Mouse (Mus musculus) forebrain, embryonic 13.5 days (tissue): ENCODE data around the gene Adamts6. TPM values are rescaled to one million over a fixed set of nuclear protein-coding genes. Genes with fewer than 3 reads are reported as not detected.

Experiments
- ATAC-seq: fragments of 200-750 bp; cut with Nextera tagmentation; 2 replicates; pipeline ENCODE4 v1.8.0; 2017
- H3K27ac ChIP-seq: fragments of 300-500 bp; sonication (generic); 2 replicates; pipeline ENCODE4 v1.5.1; 2015; ENCODE audit warnings: inconsistent platforms, mild to moderate bottlenecking, moderate library complexity
- H3K27me3 ChIP-seq: fragments of 300-500 bp; sonication (generic); 2 replicates; pipeline ENCODE4 v1.6.1; 2015; ENCODE audit warnings: mild to moderate bottlenecking, inconsistent platforms
- H3K36me3 ChIP-seq: fragments of 300-500 bp; sonication (generic); 2 replicates; pipeline ENCODE4 v1.6.1; 2015; ENCODE audit warnings: mild to moderate bottlenecking, inconsistent platforms; ENCODE audit not compliant: poor library complexity, severe bottlenecking
- H3K4me1 ChIP-seq: fragments of 300-500 bp; sonication (generic); 2 replicates; pipeline ENCODE4 v1.6.1; 2015; ENCODE audit warnings: inconsistent platforms
- H3K4me2 ChIP-seq: fragments of 300-500 bp; sonication (generic); 2 replicates; pipeline ENCODE4 v1.6.1; 2015; ENCODE audit warnings: inconsistent platforms, mild to moderate bottlenecking, moderate library complexity
- H3K4me3 ChIP-seq: fragments of 300-500 bp; sonication (generic); 2 replicates; pipeline ENCODE4 v1.5.1; 2015; ENCODE audit warnings: mild to moderate bottlenecking, inconsistent platforms
- H3K9ac ChIP-seq: fragments of 300-500 bp; sonication (generic); 2 replicates; pipeline ENCODE4 v1.6.1; 2015; ENCODE audit warnings: mild to moderate bottlenecking, inconsistent platforms
- H3K9me3 ChIP-seq: fragments of 300-500 bp; sonication (generic); replicated peaks from 2 replicates; pipeline ENCODE4 v1.6.1; 2016; ENCODE audit warnings: inconsistent platforms
- WGBS: fragments of 180-500 bp; shearing (Covaris S2); methylation state at CpG from one replicate; pipeline ENCODE4 v1.1.7; 2015; 5-methylcytosine and 5-hydroxymethylcytosine counted together
- polyA plus RNA-seq: library from polyadenylated mRNA; unstranded; fragments of >200 nt; fragmentation: Nextera tagmentation; extraction: Ambion mirVana; gene quantifications from 2 replicates; pipeline ENCODE4 v1.2.1, GENCODE M21; 2015

Adamts6 gene
- polyA plus RNA-seq = 2.2 and 2.8 TPM in 2 replicates

DNA sequence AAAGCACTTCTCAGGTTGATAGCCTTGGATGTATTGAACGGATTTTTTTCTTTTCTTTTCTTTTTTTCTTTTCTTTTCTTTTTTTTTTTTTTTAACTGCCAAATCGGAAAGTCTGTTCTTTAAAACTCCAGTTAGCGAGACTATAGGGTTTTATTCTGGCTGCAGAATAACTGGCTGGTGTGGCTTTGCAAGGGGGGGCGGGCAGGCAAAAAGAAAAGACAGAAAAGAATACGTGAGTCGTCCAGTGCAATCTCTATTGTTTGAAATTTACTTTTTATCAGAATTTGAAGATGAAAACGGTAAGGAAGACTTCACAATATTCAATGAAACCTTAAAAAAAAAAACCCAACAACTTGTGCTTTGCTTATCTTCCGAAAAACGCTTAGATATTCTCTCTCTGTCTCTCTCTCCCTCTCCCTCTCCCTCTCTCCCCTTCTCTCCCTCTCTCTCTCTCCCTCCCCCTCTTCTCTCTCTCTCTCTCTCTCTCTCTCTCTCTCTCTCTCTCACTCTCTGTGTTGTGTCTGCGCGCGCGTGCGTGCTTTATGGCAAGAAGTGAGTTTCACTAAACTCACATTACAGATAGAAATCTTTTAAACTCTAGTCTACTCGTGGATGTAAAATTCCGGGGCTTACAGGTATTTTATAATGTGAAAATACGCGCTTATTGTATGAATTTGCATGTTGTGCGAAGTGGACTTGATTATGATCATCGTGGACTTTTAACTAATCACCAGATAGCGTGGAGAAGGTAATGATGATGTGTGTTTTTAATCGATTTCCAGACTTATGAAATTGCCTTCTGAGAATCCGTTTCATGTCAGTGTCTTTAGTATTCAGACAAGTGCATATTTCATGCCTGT, at the start of gene Adamts6:
TSS of gene Adamts6 (plus strand) at position 470 of the 860 bp plus-strand sequence.
- no peaks in the 10 kb centered on the region for H3K36me3 ChIP-seq
- H3K27me3 ChIP-seq = no peaks in the 10 kb centered on the region
- H3K27ac ChIP-seq = peak within 1 kb of the TSS; percentile 69
- peaks cover 15% of the 10 kb centered on the region for H3K4me1 ChIP-seq
- H3K9me3 ChIP-seq = no peaks in the 10 kb centered on the region
- peak within 1 kb of the TSS; percentile 58 for H3K4me2 ChIP-seq
- no peak for ATAC-seq
- peak within 1 kb of the TSS; percentile 45 for H3K4me3 ChIP-seq
- peak within 1 kb of the TSS; percentile 58 for H3K9ac ChIP-seq
- under 1% methylated on average over 23 of the region's 23 CpGs for WGBS

DNA sequence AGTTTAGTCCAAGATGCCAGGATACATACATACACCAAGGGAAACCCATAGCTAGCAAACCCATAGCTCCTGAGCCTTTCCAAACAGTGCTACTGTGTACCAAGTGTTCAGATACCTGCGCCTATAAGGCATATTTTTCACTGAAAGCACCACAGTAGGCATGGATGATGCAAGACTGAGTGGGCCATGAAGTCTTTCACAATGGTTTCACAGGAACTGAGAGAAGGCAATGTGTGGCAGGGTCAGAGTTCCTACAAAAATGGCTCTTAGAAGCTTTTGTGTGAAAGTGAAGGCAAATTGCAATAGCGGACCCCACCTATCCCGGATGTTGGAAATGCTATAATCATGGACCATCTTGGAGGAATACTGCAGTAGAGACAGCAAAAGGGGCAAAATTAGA, 28.6 kb upstream of the Adamts6 start:
- H3K4me1 ChIP-seq = no peaks in the 10 kb centered on the region
- H3K4me2 ChIP-seq = no peak overlapping the region
- H3K4me3 ChIP-seq = no peak overlapping the region
- no peaks in the 10 kb centered on the region for H3K27me3 ChIP-seq
- 91% methylated on average over 3 of the region's 3 CpGs for WGBS
- H3K9ac ChIP-seq = no peak overlapping the region
- ATAC-seq = no peak
- H3K9me3 ChIP-seq = no peaks in the 10 kb centered on the region
- no peak overlapping the region for H3K27ac ChIP-seq
- H3K36me3 ChIP-seq = no peaks in the 10 kb centered on the region

DNA sequence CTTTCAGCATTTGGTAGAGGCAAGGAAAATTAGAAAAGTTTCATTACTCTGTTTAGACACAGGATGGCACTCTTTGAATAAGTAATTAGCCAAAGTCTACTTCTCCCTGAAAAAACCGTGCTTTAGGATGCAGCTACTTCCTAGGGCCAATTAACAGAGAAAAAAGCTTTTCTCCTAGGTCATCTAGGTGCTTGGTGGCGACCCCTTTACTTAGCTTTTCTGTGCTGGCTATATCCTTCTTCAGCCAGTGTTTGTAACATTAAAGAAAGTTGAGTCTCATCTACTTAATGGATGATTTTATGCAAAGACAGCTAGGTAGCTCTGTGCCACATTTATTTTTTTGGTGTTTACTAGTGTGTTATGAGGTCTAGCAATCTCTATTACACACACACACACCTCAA, 2.6 kb upstream of the Adamts6 start:
- no peaks in the 10 kb centered on the region for H3K9me3 ChIP-seq
- no peaks in the 10 kb centered on the region for H3K27me3 ChIP-seq
- H3K36me3 ChIP-seq = no peaks in the 10 kb centered on the region
- ATAC-seq = peak; percentile 22; the same call in 1 of the 2 replicates
- H3K4me3 ChIP-seq = no peak overlapping the region
- peak overlapping the region; percentile 69 for H3K27ac ChIP-seq
- no peak overlapping the region; the same call in 1 of the 2 replicates for H3K4me2 ChIP-seq
- H3K4me1 ChIP-seq = peaks cover 15% of the 10 kb centered on the region
- WGBS = 1% methylated on average over 2 of the region's 2 CpGs
- no peak overlapping the region for H3K9ac ChIP-seq

DNA sequence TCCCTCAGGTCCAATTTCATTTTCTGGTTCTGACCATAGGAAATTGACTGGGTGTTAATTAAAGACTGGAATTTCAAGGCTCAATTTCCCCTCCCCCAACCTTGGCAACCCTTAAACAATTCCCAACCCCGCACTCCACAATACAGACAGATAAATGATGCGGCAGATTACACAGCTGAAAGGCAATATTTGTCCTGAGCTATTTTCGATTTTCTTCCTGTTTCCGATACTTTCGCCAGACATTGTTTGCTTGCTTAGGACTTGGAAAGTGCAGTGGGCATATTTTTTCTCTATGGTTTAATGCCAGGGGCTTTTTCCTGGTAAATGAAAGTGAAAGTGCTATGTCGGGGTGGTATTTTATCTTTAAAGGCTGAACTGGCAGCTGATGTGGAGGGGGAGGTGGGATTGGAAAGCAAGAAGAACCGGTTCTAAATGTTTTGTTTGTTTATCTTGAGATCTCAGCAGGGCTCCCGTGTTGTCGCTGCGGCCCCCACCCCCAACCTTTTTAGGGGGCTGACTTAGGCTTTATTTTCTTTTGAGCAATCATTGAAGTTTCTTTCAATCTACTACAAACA, 1.8 kb upstream of the Adamts6 start:
- peak overlapping the region; percentile 58 for H3K4me2 ChIP-seq
- no peaks in the 10 kb centered on the region for H3K9me3 ChIP-seq
- whole genome bisulfite sequencing = under 1% methylated on average over 10 of the region's 10 CpGs
- H3K4me1 ChIP-seq = peaks cover 15% of the 10 kb centered on the region
- no peaks in the 10 kb centered on the region for H3K27me3 ChIP-seq
- H3K4me3 ChIP-seq = peak overlapping the region; percentile 45
- no peaks in the 10 kb centered on the region for H3K36me3 ChIP-seq
- peak overlapping the region; percentile 19; the same call in 1 of the 2 replicates for H3K9ac ChIP-seq
- ATAC-seq = no peak
- peak overlapping the region; percentile 69 for H3K27ac ChIP-seq

DNA sequence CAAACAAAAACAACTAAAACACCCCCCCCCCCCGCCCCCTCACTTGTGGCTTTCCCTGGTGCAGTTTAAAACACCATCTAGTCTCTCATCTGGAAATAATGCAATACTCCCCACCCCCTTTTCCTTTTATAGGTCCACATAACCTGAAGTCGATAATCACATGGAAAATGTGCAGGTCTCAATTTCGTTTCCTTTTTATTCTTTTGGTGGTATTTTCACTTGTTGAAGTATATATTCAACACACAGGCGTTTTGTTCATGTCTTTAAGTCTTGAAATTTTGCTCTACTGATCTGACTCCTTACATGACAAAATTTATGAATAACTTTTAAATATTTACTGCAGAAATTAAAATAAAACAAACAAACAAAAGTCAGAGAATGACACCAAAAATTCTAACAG, 1.3 kb upstream of the Adamts6 start:
- WGBS = under 1% methylated on average over 4 of the region's 4 CpGs
- ATAC-seq = peak; percentile 25; the same call in 1 of the 2 replicates

DNA sequence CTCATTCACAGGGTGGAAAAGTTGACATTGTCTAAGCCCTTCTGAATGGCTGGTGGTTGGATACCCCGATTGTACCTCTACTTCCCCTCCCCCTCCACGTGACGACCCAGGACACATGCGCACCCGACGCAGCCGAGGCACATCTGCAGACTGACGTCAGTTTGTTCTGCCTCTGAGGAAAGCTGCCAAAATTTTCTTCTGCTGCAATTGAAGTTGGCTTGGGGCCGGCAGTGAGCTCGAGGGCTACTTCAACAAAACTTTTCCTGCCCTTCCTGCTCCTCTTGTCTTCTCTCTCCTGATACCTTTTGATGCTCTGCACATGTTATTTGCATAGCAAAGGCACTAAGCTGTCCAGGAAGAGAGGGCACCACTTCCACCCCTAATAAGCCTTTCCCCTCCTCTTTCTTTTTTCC, 732 bp upstream of the Adamts6 start:
- peaks cover 15% of the 10 kb centered on the region for H3K4me1 ChIP-seq
- no peaks in the 10 kb centered on the region for H3K9me3 ChIP-seq
- peak overlapping the region; percentile 45 for H3K4me3 ChIP-seq
- no peaks in the 10 kb centered on the region for H3K36me3 ChIP-seq
- ATAC-seq = peak; percentile 97
- WGBS = 0% methylated on average over 10 of the region's 10 CpGs
- no peaks in the 10 kb centered on the region for H3K27me3 ChIP-seq
- peak overlapping the region; percentile 69 for H3K27ac ChIP-seq
- H3K4me2 ChIP-seq = peak overlapping the region; percentile 58
- H3K9ac ChIP-seq = peak overlapping the region; percentile 58; the same call in 1 of the 2 replicates

More for the DNA sequence above, 1.3 kb upstream of the Adamts6 start:
- Histone ChIP-seq H3K4me2 (peak overlapping the region; percentile 58), H3K27me3 (no peaks in the 10 kb centered on the region), H3K9me3 (no peaks in the 10 kb centered on the region), H3K27ac (peak overlapping the region; percentile 69), H3K4me3 (peak overlapping the region; percentile 45), H3K4me1 (peaks cover 15% of the 10 kb centered on the region), H3K9ac (peak overlapping the region; percentile 58; the same call in 1 of the 2 replicates), H3K36me3 (no peaks in the 10 kb centered on the region)

DNA sequence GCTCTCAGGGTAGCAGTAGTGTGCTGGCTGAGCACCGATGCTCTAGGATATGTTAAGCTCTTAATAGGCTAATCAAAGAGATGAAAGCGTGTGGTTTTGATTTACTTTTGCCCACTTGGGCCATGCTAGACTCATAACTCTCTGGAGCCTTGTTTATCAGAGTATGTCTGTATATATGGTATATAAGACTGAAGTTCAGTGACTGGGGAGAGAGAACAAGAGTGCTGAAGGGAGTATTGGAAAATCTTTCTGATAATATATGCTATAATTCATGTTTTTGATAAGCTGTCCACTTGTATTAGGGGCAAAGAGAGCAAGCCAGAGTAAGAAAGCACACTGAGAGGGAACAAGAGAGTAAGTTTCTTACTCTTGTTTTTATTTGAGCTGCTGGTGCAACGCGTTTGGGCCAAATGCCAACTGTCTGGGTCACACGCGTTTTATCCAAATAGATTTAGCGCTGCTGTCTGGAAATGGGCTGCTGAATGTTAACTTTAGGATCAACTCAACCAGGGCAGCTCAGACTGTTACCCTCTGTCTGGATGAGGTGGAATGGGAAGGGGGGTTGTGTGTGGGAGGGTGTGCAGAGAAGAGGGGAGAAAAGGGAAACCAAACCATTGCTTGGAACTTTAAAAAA, 708 bp downstream of the Adamts6 start:
- Histone ChIP-seq H3K27me3 (no peaks in the 10 kb centered on the region), H3K4me3 (peak overlapping the region; percentile 45), H3K9me3 (no peaks in the 10 kb centered on the region), H3K27ac (peak overlapping the region; percentile 41; the same call in 1 of the 2 replicates), H3K4me2 (peak overlapping the region; percentile 58), H3K36me3 (no peaks in the 10 kb centered on the region), H3K9ac (peak overlapping the region; percentile 56), H3K4me1 (peaks cover 15% of the 10 kb centered on the region)
- no peak for ATAC-seq
- WGBS = under 1% methylated on average over 7 of the region's 7 CpGs

DNA sequence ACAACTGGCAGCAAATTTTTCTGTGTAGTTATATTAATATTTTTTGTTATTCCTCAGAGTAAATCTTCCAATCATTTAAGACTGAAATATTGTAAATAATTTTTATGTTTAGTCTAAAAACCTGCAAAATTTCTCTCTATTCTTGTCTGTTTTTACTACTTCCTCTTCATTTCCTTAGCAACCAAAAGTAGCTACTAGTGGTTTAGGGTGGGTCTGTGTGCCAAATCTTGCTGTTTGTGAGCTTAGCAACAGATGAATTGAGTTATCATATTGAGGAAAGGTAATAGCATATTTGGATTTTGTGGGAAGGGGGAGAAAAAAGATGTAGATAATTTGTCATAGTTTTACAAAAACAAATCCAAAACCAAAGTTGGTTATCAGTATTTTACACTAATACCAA, 1.5 kb downstream of the Adamts6 start:
- Histone ChIP-seq H3K27ac (no peak overlapping the region), H3K27me3 (no peaks in the 10 kb centered on the region), H3K36me3 (no peaks in the 10 kb centered on the region), H3K4me1 (peaks cover 15% of the 10 kb centered on the region), H3K4me3 (0 out of 2 replicates have a peak overlapping the region, but pooled peaks have one; percentile 45), H3K4me2 (peak overlapping the region; percentile 58), H3K9me3 (no peaks in the 10 kb centered on the region), H3K9ac (no peak overlapping the region)
- ATAC-seq = no peak

DNA sequence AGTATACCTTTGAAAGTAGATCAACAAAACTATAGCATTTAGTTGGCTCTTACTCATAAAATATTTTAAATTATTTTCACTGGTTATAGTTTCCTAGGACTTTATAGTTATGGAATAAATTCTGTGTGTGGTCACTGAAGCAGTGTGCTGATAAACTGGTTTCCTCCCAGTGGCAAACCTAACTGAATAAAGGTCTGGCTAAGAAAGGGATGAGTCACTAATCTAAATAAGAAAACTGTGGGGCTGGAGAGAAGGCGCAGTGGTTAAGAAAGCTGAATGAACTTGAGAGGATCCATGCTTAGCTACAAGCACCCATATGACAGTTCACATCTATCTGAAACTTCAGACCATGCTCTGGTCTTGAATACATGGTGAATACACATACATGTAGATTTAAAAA, 7.8 kb downstream of the Adamts6 start:
- no peak for ATAC-seq
- WGBS = 93% methylated on average over 1 of the region's 1 CpGs

DNA sequence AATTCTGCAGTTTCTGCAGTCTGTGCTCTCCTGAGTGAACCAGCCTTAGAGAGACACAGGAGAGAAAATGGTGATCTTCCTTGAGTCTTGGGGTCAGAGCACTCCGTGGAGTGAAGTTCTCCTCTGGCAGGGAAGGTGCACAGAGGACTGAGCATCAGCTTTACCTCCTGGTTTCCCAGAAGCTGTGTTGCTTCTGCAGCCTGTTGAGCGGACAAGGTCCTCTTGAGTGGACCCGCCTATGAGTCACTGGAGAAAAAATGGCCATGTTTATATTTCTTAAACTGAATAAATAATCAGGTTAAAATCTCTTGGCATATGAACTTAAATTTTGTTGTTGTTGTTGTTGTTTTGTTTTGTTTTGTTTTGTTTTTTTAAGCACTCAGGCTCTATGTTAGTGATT, 41.7 kb downstream of the Adamts6 start:
- Histone ChIP-seq H3K27me3 (no peaks in the 10 kb centered on the region), H3K27ac (no peak overlapping the region), H3K36me3 (no peaks in the 10 kb centered on the region), H3K4me2 (no peak overlapping the region), H3K4me3 (no peak overlapping the region), H3K9me3 (no peaks in the 10 kb centered on the region), H3K9ac (no peak overlapping the region), H3K4me1 (no peaks in the 10 kb centered on the region)
- no peak for ATAC-seq
- WGBS = 86% methylated on average over 3 of the region's 3 CpGs

More for the DNA sequence above, 7.8 kb downstream of the Adamts6 start:
- H3K4me1 ChIP-seq = no peaks in the 10 kb centered on the region
- H3K9me3 ChIP-seq = no peaks in the 10 kb centered on the region
- no peak overlapping the region for H3K27ac ChIP-seq
- H3K9ac ChIP-seq = no peak overlapping the region
- H3K36me3 ChIP-seq = no peaks in the 10 kb centered on the region
- no peak overlapping the region for H3K4me2 ChIP-seq
- H3K4me3 ChIP-seq = no peak overlapping the region
- H3K27me3 ChIP-seq = no peaks in the 10 kb centered on the region

DNA sequence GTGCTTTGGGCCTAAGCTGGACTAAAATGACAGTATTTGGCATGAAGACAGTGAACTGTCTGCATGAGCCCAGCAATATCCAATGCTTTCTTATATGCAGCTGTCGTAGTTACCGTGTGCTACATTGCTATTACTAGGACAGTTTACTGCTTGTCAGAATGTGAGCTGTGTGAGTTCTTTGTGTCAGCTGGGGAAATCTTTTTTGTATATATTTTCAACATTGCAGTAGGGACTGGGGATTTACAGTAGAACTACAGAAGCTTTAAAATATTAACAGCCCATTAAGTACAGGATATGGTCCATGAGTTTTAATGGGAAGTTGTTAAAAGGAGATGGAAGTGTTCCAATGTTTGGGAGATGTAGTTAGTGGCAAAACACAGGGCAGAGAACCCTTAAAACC, 42.1 kb downstream of the Adamts6 start:
- Histone ChIP-seq H3K9me3 (no peaks in the 10 kb centered on the region), H3K27ac (no peak overlapping the region), H3K9ac (no peak overlapping the region), H3K4me2 (no peak overlapping the region), H3K36me3 (no peaks in the 10 kb centered on the region), H3K4me3 (no peak overlapping the region), H3K4me1 (no peaks in the 10 kb centered on the region), H3K27me3 (no peaks in the 10 kb centered on the region)
- no peak for ATAC-seq
- 86% methylated on average over 2 of the region's 2 CpGs for WGBS

DNA sequence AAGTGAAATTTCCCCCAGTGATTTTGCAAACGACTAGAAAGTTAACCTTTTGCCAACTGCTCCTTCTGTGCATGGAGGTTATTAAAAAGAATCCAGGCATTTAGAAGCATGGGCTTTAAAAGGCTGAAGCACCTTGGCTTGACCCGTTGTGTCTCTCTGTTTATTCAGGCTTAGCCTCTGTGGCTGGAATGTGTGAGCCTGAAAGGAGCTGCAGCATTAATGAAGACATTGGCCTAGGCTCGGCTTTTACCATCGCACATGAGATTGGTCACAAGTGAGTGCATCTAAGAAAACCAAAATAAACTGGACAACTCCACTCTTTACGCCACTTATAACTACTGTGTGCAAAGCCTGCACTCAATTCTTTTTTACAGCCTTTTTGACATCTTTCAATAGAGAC, 65.0 kb downstream of the Adamts6 start:
- H3K27me3 ChIP-seq = no peaks in the 10 kb centered on the region
- no peak overlapping the region for H3K27ac ChIP-seq
- no peaks in the 10 kb centered on the region for H3K4me1 ChIP-seq
- no peak overlapping the region for H3K4me2 ChIP-seq
- no peak overlapping the region for H3K4me3 ChIP-seq
- no peaks in the 10 kb centered on the region for H3K9me3 ChIP-seq
- ATAC-seq = no peak
- H3K9ac ChIP-seq = no peak overlapping the region
- H3K36me3 ChIP-seq = no peaks in the 10 kb centered on the region
- 54% methylated on average over 5 of the region's 5 CpGs for WGBS
